Mouse (Mus musculus) v-Abl transformed pro-B cells (cell line): ENCODE measurements around the gene Saxo1.

Source experiments
- in situ Hi-C, 2 experiments: fragments of 400-800 bp; cut with MboI; formaldehyde crosslinking; loops; one replicate each; pipeline ENCODE4 v1.15.1; 2025; ENCODE audit not compliant: unreplicated experiment in 2 of 2

Saxo1 gene

DNA sequence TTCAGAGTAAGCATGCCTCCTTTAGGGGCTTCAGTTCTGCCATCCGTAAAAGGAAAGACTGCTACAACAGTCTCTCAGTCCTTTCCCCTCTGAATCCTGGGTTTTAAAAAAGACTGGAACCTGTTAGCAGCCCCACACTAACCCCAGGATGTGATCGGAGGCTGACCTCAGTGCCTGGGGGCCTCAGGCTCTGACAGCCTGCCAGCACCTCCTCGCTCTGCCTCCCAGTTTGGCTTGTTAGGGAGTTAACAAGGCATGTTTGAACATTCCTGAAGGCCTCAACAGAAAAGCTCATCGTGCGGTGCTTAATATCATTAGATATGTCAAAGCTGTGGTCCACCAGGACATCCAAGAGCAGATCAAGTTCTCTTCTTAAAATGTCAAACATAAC, 24.0 kb downstream of the Saxo1 start:
- in situ Hi-C loops: loop anchor here (10.0 to 25.0 kb wide), 2 partner anchors 699 to 1697 kb away; no protein-coding TSS in a partner anchor

DNA sequence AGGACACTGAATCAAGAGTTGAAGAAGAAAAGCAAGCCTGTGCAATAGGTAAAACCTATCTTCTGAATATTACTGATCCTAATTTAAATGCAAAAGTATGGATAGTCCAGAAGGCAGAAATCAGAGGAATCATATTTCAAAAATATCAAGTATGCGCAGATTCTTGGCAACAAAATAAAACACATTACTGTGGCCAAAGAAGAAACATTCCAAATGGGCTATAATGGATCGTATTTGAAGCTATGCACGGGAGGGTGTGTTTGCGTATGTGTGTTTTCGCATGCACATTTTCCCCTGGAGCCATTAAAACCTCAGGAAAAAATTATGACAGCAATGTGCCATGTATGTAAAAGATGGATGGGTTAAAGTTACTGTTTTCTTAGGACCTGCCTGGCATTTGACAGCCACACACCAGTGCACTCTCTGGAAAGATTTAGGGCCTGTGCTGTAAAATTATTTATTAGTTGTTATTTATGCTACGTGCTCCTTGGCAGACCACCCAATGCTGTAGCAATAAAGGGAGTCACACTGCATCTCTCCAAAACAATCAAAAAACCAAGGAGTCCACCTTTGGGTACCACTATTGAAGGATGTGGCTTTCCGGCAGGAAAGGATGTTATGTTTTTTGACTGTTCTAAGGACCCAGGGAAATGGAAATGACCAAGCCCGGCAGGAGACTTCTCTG, 24.6 kb downstream of the Saxo1 start:
- in situ Hi-C loops: loop anchor here (10.0 to 25.0 kb wide), 2 partner anchors 699 to 1696 kb away; no protein-coding TSS in a partner anchor

DNA sequence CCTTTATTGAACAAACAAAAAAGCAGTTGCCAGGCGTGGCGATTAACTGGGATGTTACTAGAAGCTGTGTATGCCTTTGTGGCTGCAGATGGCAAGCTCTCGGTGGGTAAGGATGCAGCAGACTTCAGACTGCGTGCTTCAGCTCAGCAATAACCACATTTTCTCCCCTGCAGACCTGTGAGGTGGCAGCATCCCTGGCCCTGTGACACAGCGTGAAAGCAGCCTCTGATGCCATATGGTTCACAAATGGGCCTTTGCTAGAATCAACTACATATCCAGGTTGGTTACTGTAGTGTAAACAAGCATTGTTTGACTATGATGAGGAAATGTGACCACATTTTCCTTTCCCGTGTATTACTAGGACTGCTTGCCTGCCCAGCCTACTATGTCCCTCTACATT, 29.0 kb downstream of the Saxo1 start:
- in situ Hi-C loops: loop anchor here in 1 of 2 experiments (25.0 kb wide), 1 partner anchor 1692 kb away; no protein-coding TSS in a partner anchor

GRCm38 (mm10) chr4:86527162-86528136, 30.7 kb downstream of the Saxo1 start:
- in situ Hi-C loops: loop anchor here in 1 of 2 experiments (25.0 kb wide), 1 partner anchor 1690 kb away; no protein-coding TSS in a partner anchor

GRCm38 (mm10) chr4:86524483-86524882, 33.6 kb downstream of the Saxo1 start:
- in situ Hi-C loops: no loop called here

- in situ Hi-C loops: no loop called here
Measured at GRCm38 (mm10) chr4:86523771-86524170, 34.4 kb downstream of the Saxo1 start.

DNA sequence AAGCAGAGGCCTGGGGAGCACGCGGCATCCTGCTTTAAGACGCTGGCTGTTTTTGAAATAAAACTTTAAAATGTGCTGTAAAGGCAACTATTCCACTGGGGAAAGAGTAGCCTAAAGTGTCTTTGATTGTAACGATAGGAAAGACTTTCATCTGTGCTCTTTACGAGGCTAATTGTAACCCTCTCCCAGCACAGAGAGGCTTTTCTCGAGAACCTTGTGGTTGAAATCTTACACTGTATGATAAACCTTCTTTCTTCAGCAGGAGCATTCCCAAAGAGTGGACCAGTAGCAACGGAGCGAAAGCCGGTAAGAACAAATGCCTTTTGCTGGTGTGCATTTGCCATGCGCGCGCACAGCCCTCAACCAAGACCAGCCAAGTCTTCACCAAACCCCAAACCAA, 37.4 kb downstream of the Saxo1 start:
- in situ Hi-C loops: no loop called here

- in situ Hi-C loops: no loop called here
Measured at GRCm38 (mm10) chr4:86519953-86520352, 38.2 kb downstream of the Saxo1 start.

GRCm38 (mm10) chr4:86504656-86505055, 53.5 kb downstream of the Saxo1 start:
- in situ Hi-C loops: no loop called here

- in situ Hi-C loops: no loop called here
Measured at GRCm38 (mm10) chr4:86499561-86499960, 58.6 kb downstream of the Saxo1 start.

DNA sequence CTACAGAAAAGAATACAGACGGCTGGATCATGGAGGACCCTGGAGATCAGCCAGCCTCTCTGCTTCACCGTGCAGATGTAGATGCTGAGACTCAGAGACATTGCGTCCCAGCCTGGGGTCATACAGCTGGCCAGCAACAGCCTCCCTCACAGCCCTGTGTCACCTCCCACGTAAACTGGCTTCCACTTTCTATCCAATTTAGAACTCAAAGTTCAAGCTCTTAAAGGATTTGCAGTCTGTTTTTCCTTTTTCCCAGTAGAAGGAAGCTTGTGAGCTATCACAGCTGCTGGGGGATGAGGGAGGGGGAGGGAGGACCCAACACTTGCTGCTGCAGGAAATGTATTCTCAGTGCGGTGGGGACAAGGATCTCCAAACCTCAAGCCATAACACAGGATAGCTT, 59.4 kb downstream of the Saxo1 start:
- in situ Hi-C loops: no loop called here

DNA sequence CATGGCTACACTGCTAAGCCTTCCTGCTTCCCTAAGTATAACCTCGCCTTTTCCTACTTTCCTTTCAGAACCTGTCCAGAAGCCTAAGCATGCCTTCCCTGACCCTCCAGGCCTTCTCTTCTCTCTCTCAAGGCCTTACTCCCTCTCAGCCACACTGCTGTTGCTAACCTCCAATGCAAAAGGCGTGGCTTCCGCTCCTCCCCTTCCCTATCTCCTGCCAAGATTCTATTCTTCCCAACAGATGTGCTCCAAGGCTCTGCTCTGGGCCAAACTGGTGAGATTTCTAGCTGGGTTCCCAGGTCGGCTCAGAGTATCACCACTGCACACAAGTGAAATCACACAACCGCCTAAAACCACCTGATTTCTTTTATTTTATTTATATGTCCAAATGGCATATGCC, 69.0 kb downstream of the Saxo1 start:
- in situ Hi-C loops: no loop called here

DNA sequence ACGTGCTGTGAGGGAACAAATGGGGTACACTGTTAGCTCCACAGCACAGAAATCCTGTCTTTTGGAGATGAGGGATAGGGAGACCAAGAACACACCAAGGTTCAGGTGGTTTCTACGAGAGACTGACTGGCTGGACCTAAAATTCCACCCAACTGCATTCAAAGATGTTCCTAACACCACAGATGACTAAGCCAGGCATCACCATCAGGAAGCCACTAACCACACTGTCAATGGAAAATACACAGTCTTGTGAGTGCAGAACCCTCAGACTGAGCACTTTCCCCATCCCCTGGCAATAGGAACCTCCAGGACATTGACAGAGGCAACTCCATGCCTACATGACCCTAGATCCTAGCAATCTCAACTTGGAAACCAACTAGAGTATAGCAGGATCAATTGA, 71.2 kb downstream of the Saxo1 start:
- in situ Hi-C loops: no loop called here

- in situ Hi-C loops: no loop called here
Measured at GRCm38 (mm10) chr4:86486491-86486890, 71.6 kb downstream of the Saxo1 start.

DNA sequence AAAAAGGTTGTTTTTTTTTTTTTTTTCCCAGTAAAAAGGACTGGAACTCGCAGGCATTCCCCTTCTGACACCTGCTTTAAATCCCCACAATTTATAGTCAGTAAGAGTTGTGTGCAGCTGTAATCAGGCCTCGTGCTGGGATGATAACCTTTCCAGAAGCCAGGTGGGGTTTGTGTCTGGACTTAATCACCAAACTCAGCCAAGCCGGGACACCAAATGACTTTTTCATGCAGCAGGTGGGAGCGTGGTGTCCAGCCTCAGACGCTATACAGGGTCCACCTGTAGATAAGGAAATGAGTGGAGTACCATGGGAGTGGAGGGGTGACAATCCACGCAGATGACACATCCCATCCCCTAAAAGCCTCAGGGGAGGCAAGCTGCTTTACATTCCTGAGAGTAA, 73.1 kb downstream of the Saxo1 start:
- in situ Hi-C loops: no loop called here

GRCm38 (mm10) chr4:86483686-86484085, 74.4 kb downstream of the Saxo1 start:
- in situ Hi-C loops: no loop called here

DNA sequence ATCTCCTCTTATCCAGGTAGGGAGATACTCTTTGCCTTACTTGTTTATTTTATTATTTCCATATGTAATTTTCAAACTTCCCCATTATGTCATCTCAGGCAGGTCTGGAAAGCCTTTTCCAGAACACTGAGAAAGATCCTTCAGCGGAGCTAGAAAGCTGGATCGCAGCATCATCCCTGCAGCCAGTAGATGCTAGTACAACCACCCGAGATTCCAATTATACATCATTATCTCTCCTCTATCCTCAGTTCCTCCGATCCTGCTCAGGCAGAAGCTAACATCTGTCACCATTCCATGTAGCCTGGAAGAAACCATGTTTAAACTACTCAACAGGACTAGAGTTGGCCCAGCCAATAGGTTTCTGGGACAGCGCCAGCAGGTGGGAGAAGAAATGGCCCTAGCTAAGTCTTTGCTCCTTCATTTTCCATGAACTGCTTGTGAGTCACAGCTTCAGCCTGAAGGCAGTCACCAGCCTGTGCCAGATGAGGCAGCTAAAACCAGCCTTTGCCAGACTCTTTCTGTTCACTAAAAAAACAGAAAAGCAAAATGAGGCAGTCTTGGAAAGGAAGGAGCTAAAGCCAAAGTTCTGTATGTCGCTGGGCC, 75.0 kb downstream of the Saxo1 start:
- in situ Hi-C loops: no loop called here

GRCm38 (mm10) chr4:86480891-86481290, 77.2 kb downstream of the Saxo1 start:
- in situ Hi-C loops: no loop called here

DNA sequence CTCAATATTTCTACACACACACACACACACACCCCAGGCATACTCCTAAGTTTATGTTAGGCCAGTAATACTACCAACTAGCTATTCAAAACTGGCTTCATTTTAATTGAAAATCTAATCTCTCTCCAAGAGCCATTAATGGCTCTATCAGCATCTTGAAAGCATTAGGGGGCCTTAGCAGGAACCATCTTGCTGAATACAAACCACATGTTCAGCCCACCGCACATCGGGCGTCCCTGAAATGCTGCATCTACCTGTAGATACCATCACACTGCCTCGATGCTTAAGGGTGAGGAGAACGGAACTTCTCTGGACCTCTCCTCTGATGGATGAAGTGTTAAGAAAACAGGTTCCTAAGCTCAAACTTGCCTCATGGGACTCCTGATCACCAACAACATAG, 93.3 kb downstream of the Saxo1 start:
- in situ Hi-C loops: no loop called here

DNA sequence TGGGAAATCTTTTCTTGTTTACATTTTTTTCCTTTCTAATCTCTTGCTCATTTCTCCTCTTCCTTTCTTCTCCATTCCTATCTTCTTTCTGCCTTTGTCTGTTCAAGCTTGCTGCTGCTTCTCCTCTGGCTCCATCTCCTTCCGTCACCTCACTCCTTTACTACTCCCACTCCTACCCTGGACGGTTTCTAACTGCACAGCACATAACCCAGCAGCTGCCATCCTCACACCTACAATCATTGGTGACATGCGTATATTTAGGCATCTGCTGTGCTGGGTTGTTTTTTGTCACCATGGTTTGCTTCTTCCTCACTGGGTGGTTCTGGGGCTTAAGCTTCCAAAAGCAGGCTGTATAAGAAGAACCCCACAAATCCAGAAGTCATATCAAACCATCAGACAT, 107.7 kb downstream of the Saxo1 start:
- in situ Hi-C loops: no loop called here

DNA sequence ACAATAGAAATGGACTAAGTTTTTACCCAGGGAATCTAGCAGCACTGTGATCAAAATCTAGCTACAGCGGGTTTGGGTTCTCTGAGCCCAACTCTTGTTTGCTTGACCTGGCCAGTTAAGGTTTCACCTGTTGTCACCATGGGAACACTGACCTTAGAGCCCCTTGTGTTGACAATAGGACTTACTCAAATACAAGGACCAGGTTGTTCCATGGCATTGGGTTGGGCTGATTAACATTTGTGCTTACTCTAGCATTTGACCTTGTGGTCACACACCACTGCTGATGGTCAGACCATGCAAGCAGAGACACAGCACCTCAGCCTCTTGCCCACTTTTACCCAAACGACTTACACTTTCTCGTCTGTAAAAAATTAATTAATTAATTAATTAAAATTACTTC, 121.8 kb downstream of the Saxo1 start:
- in situ Hi-C loops: no loop called here
